Mouse (Mus musculus): ENCODE data around the gene Mepce. TPM values are rescaled to one million over a fixed set of nuclear protein-coding genes. Genes with fewer than 3 reads are reported as not detected.

Gene Mepce
- total and polyA plus RNA-seq, 3 experiments, result 32.7 to 43.7 (median 37.3) TPM

DNA sequence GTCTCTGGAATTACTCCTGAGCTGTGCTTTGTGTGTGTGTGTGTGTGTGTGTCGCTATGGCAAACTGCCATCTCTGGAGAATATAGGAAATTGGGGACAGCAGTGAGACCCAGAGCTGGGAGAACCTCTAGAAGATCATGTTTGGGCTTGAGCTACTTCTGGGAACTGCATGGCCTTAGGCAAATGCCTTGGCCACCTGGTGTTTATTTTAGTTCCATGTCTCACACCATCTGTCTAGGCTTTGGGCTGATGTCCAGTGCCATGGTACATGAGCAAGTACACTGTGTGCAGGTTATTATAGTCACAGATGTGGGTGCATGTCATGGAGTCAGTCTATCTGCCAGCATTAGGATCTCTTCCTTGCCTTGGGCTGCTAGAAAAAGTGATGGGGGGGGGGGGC, 35.1 kb upstream of the Mepce start:
- Histone ChIP-seq H3K4me3 (replicated peaks in 1 of 3; ENCODE audit: low read depth in 2 of 3, low read length in 2 of 3, poor library complexity in 1 of 3) (no peak overlapping the region), H3K4me2 (ENCODE audit: insufficient read depth, low read depth, poor library complexity, severe bottlenecking) (no peak overlapping the region), H3K36me3 (replicated peaks in 1 of 2; ENCODE audit: control insufficient read depth in 1 of 2, insufficient read depth in 1 of 2, low read length in 1 of 2) (no peaks in the 10 kb centered on the region), H3K9ac (ENCODE audit: insufficient read depth, low read depth) (no peak overlapping the region), H3K9me3 (replicated peaks; ENCODE audit: low read length) (no peaks in the 10 kb centered on the region), H3K27me3 (replicated peaks) (no peaks in the 10 kb centered on the region), H3K79me2 (replicated peaks; ENCODE audit: control insufficient read depth, extremely low read depth, insufficient read depth, poor library complexity, severe bottlenecking) (no peaks in the 10 kb centered on the region), H3K27ac (ENCODE audit: insufficient read depth, low read depth) (no peak overlapping the region), H3K4me1 (ENCODE audit: control insufficient read depth in 1 of 2, insufficient read depth in 2 of 2) (peaks cover 30 to 66% of the 10 kb centered on the region in 2 experiments)
- in situ Hi-C loops (cut with MboI; ENCODE audit: low pct_ligation_motif_present, low pct_unique_long_range_greater_than_20kb, low sequenced_read_pairs), result no loop called here
- no peak for DNase-seq (ENCODE audit: extremely low read depth)
- no peak for TF ChIP-seq MAZ (IDR thresholded peaks at IDR 0.05; ENCODE audit: low read depth, low read length)
- TF ChIP-seq BHLHE40 (IDR thresholded peaks at IDR 0.05; ENCODE audit: low read depth, low read length), result no peak
- TF ChIP-seq MXI1 (IDR thresholded peaks at IDR 0.05; ENCODE audit: low read depth, low read length), result no peak
- TF ChIP-seq RAD21 (IDR thresholded peaks at IDR 0.05; ENCODE audit: low read depth, low read length), result no peak
- TF ChIP-seq CTCF (conservative IDR thresholded peaks at IDR 0.05 in 1 of 2, IDR thresholded peaks at IDR 0.05 in 1 of 2; ENCODE audit: low read depth in 2 of 2, low read length in 2 of 2), result no peak
- TF ChIP-seq MEF2A (IDR thresholded peaks at IDR 0.05; ENCODE audit: borderline replicate concordance, low read depth, low read length), result peak; percentile 84
- TF ChIP-seq NRF1 (IDR thresholded peaks at IDR 0.05; ENCODE audit: low read depth, low read length), result no peak
- no peak for TF ChIP-seq ZMIZ1 (IDR thresholded peaks at IDR 0.05; ENCODE audit: low read depth, low read length)
- TF ChIP-seq CHD2 (IDR thresholded peaks at IDR 0.05; ENCODE audit: low read length), result no peak
- no peak for TF ChIP-seq POLR2A (IDR thresholded peaks at IDR 0.05; ENCODE audit: low read depth, low read length)
- TF ChIP-seq EP300 (IDR thresholded peaks at IDR 0.05; ENCODE audit: low read length), result peak; percentile 78
- TF ChIP-seq JUN (IDR thresholded peaks at IDR 0.05; ENCODE audit: insufficient read depth, low read depth, low read length), result no peak
- no peak for TF ChIP-seq E2F4 (IDR thresholded peaks at IDR 0.05; ENCODE audit: insufficient replicate concordance, low read depth, low read length)
- no peak for TF ChIP-seq HCFC1 (IDR thresholded peaks at IDR 0.05; ENCODE audit: low read depth, low read length)
- TF ChIP-seq UBTF (IDR thresholded peaks at IDR 0.05; ENCODE audit: low read depth, low read length), result no peak
- no peak for TF ChIP-seq USF1 (IDR thresholded peaks at IDR 0.05; ENCODE audit: low read depth, low read length)
- TF ChIP-seq ZNF384 (IDR thresholded peaks at IDR 0.05; ENCODE audit: low read depth, low read length), result no peak
- no peak for TF ChIP-seq USF2 (conservative IDR thresholded peaks at IDR 0.05; ENCODE audit: low read depth, low read length)
- no peak for TF ChIP-seq ZKSCAN1 (IDR thresholded peaks at IDR 0.05; ENCODE audit: borderline replicate concordance, low read depth, low read length)
- TF ChIP-seq ELF1 (IDR thresholded peaks at IDR 0.05; ENCODE audit: low read depth, low read length), result no peak
- TF ChIP-seq TBP (conservative IDR thresholded peaks at IDR 0.05; ENCODE audit: low read depth, low read length), result 0 out of 2 replicates have a peak, but pooled peaks have one; percentile 33
- no peak for TF ChIP-seq MAFK (IDR thresholded peaks at IDR 0.05; ENCODE audit: insufficient replicate concordance, low read length)
- TF ChIP-seq GABPA (IDR thresholded peaks at IDR 0.05; ENCODE audit: insufficient replicate concordance, low read depth, low read length), result no peak
- TF ChIP-seq CHD1 (IDR thresholded peaks at IDR 0.05; ENCODE audit: low read depth, low read length), result peak; percentile 52; the same call in 1 of the 2 replicates
- TF ChIP-seq PAX5 (IDR thresholded peaks at IDR 0.05; ENCODE audit: low read length), result no peak
- TF ChIP-seq MAX (IDR thresholded peaks at IDR 0.05; ENCODE audit: low read length), result no peak
- no peak for TF ChIP-seq SIN3A (IDR thresholded peaks at IDR 0.05; ENCODE audit: low read length)
- TF ChIP-seq ZC3H11A (IDR thresholded peaks at IDR 0.05; ENCODE audit: low read depth, low read length), result no peak
- TF ChIP-seq TCF12 (IDR thresholded peaks at IDR 0.05; ENCODE audit: low read depth, low read length), result peak; percentile 73; the same call in 1 of the 2 replicates
- no peak for TF ChIP-seq IRF4 (IDR thresholded peaks at IDR 0.05; ENCODE audit: low read depth, low read length)
- TF ChIP-seq SMC3 (IDR thresholded peaks at IDR 0.05; ENCODE audit: low read depth, low read length), result no peak
- no peak for TF ChIP-seq KAT2A (IDR thresholded peaks at IDR 0.05; ENCODE audit: insufficient replicate concordance, low read length)
- TF ChIP-seq ETS1 (conservative IDR thresholded peaks at IDR 0.05; ENCODE audit: low read depth, low read length), result no peak; the same call in 1 of the 2 replicates
- no peak for TF ChIP-seq MYC (IDR thresholded peaks at IDR 0.05; ENCODE audit: low read depth, low read length)
- TF ChIP-seq POLR2AphosphoS2 (IDR thresholded peaks at IDR 0.05; ENCODE audit: low read depth, low read length), result no peak
- no peak for TF ChIP-seq JUND (conservative IDR thresholded peaks at IDR 0.05; ENCODE audit: low read depth, low read length)
- TF ChIP-seq NELFE (IDR thresholded peaks at IDR 0.05; ENCODE audit: low read depth, low read length), result no peak
- TF ChIP-seq RCOR1 (conservative IDR thresholded peaks at IDR 0.05; ENCODE audit: low read depth, low read length), result no peak
- dilution Hi-C loops (cut with MboI; ENCODE audit: extremely low pct_ligation_motif_present, extremely low pct_unique_long_range_greater_than_20kb, low sequenced_read_pairs), result no loop called here

Measured in CH12.LX (cell line).